Mouse (Mus musculus) intestine, embryonic 14.5 days (tissue): ENCODE results near the gene Wipf1. TPM values are rescaled to one million over a fixed set of nuclear protein-coding genes. Genes with fewer than 3 reads are reported as not detected.

Experiments
- ATAC-seq: fragments of 200-750 bp; cut with Nextera tagmentation; replicated peaks from 2 replicates; pipeline ENCODE4 v1.8.0; 2017; ENCODE audit warnings: low read depth, moderate number of reproducible peaks, moderate TSS enrichment, moderate library complexity; ENCODE audit not compliant: low FRiP score, low TSS enrichment
- DNase-seq: peaks from one replicate; pipeline ENCODE4 v3.0.0-alpha.2; 2018; ENCODE audit warnings: low spot score
- H3K27ac ChIP-seq: fragments of 300-500 bp; sonication (generic); 2 replicates; pipeline ENCODE4 v1.5.1; 2014; ENCODE audit warnings: low read depth, mild to moderate bottlenecking, control low read depth
- H3K27me3 ChIP-seq: fragments of 300-500 bp; sonication (generic); replicated peaks from 2 replicates; pipeline ENCODE4 v1.6.1; 2014; ENCODE audit warnings: low read length, control low read depth; ENCODE audit not compliant: control insufficient read depth, insufficient read depth
- H3K36me3 ChIP-seq: fragments of 300-500 bp; sonication (generic); 2 replicates; pipeline ENCODE4 v1.6.1; 2014; ENCODE audit warnings: low read length, control low read depth; ENCODE audit not compliant: control insufficient read depth, insufficient read depth
- H3K4me1 ChIP-seq: fragments of 300-500 bp; sonication (generic); replicated peaks from 2 replicates; pipeline ENCODE4 v1.6.1; 2014; ENCODE audit warnings: low read length, control low read depth, mixed read lengths; ENCODE audit not compliant: control insufficient read depth, insufficient read depth
- H3K4me2 ChIP-seq: fragments of 300-500 bp; sonication (generic); 2 replicates; pipeline ENCODE4 v1.6.1; 2014; ENCODE audit warnings: low read length
- H3K4me3 ChIP-seq: fragments of 300-500 bp; sonication (generic); 2 replicates; pipeline ENCODE4 v1.5.1; 2014; ENCODE audit warnings: low read depth, low read length, control low read depth, mixed read lengths
- H3K9ac ChIP-seq: fragments of 300-500 bp; sonication (generic); 2 replicates; pipeline ENCODE4 v1.6.1; 2014; ENCODE audit warnings: mild to moderate bottlenecking, low read length
- H3K9me3 ChIP-seq: fragments of 300-500 bp; sonication (generic); 2 replicates; pipeline ENCODE4 v1.6.1; 2016; ENCODE audit warnings: low read length, control low read depth; ENCODE audit not compliant: control insufficient read depth
- WGBS: fragments of 180-500 bp; shearing (Covaris S2); extraction: QIAGEN DNeasy Blood & Tissue Kit; methylation state at CpG from one replicate; pipeline ENCODE4 v1.1.7; 2014; 5-methylcytosine and 5-hydroxymethylcytosine counted together
- polyA plus RNA-seq: library from polyadenylated mRNA; unstranded; fragments of >200 nt; fragmentation: Nextera tagmentation; extraction: Ambion mirVana; gene quantifications from 2 replicates; pipeline ENCODE4 v1.2.1, GENCODE M21; 2014

The Wipf1 gene
- polyA plus RNA-seq, 1 experiment from 2014 or later, result 13.6 TPM

GRCm38 (mm10) chr2:73521737-73522136, 7.8 kb downstream of the Wipf1 start:
- 0 out of 2 replicates have a peak, but pooled peaks cover 2% of the 10 kb centered on the region for H3K36me3 ChIP-seq
- 0 out of 2 replicates have a peak overlapping the region, but pooled peaks have one; percentile 6 for H3K4me2 ChIP-seq
- H3K4me1 ChIP-seq, result peaks cover 24% of the 10 kb centered on the region
- no peak overlapping the region for H3K9ac ChIP-seq
- 0 out of 2 replicates have a peak overlapping the region, but pooled peaks have one; percentile 14 for H3K27ac ChIP-seq
- WGBS, result 19% methylated on average over 5 of the region's 5 CpGs
- DNase-seq (no peak), ATAC-seq (no peak)
- no peaks in the 10 kb centered on the region for H3K27me3 ChIP-seq
- H3K9me3 ChIP-seq, result no peaks in the 10 kb centered on the region
- H3K4me3 ChIP-seq, result no peak overlapping the region

DNA sequence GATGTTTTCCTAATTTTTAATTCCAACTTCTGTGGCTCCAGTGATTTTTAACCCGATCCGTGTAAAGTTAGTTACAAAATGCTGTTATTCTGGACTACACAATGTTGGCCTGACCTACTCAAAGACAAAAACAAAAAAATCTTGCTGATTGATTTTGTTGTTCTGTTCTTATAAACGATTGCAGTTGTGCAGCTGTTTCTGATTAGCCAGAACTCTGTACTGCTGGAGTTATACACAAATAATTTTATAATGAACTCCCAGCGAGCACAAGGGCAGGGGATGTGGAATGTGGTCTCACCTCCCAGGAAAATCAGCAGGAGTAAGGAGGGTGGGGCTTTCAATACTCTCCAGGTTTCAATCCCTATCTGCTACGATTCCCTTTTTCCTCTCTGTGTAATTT, 10.6 kb downstream of the Wipf1 start:
- no peak overlapping the region for H3K4me3 ChIP-seq
- no peak overlapping the region for H3K4me2 ChIP-seq
- H3K27ac ChIP-seq, result no peak overlapping the region
- H3K27me3 ChIP-seq, result no peaks in the 10 kb centered on the region
- H3K9ac ChIP-seq, result no peak overlapping the region
- 67% methylated on average over 5 of the region's 5 CpGs for WGBS
- 0 out of 2 replicates have a peak, but pooled peaks cover 3% of the 10 kb centered on the region for H3K36me3 ChIP-seq
- peaks cover 20% of the 10 kb centered on the region for H3K4me1 ChIP-seq
- H3K9me3 ChIP-seq, result no peaks in the 10 kb centered on the region
- DNase-seq (no peak), ATAC-seq (no peak)

GRCm38 (mm10) chr2:73518311-73518710, 11.2 kb downstream of the Wipf1 start:
- H3K27me3 ChIP-seq, result no peaks in the 10 kb centered on the region
- no peak for ATAC-seq
- no peak overlapping the region for H3K27ac ChIP-seq
- H3K9me3 ChIP-seq, result no peaks in the 10 kb centered on the region
- DNase-seq, result no peak
- no peak overlapping the region for H3K9ac ChIP-seq
- H3K4me3 ChIP-seq, result no peak overlapping the region
- H3K4me2 ChIP-seq, result no peak overlapping the region
- 72% methylated on average over 2 of the region's 2 CpGs for WGBS
- peaks cover 16% of the 10 kb centered on the region for H3K4me1 ChIP-seq
- H3K36me3 ChIP-seq, result 0 out of 2 replicates have a peak, but pooled peaks cover 3% of the 10 kb centered on the region

DNA sequence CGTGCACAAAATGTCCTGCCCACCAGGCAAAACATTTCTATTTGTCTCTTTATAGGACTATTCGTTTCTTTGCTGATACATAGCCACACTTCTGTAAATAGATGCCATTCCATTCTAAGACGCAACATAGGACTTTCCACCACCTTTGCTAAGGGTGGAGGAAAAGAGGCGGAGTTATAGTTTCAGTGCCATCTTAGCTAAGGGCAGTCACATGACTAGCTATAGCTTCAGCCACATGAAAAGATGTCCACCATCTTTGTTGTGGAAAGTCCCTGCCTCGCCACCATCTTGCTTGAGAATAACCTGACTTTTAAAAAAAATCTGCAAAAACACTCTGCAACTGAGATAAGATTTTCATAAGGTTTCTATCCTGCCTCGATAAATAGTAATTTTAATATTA, 15.4 kb downstream of the Wipf1 start:
- DNase-seq (no peak), ATAC-seq (no peak)
- no peak overlapping the region for H3K9ac ChIP-seq
- 0 out of 2 replicates have a peak, but pooled peaks cover 3% of the 10 kb centered on the region for H3K36me3 ChIP-seq
- H3K9me3 ChIP-seq, result no peaks in the 10 kb centered on the region
- WGBS, result 89% methylated on average over 6 of the region's 6 CpGs
- H3K4me2 ChIP-seq, result no peak overlapping the region
- peaks cover 12% of the 10 kb centered on the region; the same call in 1 of the 2 replicates for H3K4me1 ChIP-seq
- no peak overlapping the region for H3K27ac ChIP-seq
- no peaks in the 10 kb centered on the region for H3K27me3 ChIP-seq
- H3K4me3 ChIP-seq, result no peak overlapping the region

DNA sequence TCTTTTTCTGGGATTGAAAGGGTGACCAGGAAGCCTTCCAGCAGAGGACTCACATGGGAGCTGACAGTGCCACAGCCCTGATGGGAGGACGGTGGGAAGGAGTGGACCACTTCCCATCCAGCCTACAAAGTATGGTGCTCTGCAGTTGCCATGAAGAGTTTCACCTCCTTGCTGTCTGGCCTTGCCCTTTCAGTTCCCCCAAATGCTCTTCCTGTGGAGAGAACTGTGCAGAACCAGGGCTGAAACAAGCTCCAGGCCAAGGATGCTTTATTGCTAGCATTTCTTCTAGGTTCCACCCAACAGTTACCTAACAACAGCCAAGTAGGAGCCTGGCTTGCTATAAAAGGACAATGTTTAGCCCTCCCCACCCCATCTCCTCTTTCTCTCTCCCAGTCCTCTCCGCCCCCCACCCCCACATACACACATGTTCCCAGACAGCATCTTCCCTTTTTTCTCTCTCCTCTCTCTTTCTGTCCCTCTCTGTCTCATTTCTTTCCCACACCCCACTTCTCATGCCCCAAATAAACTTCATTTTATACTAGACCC, 16.3 kb downstream of the Wipf1 start:
- Histone ChIP-seq H3K36me3 (0 out of 2 replicates have a peak, but pooled peaks cover 3% of the 10 kb centered on the region), H3K4me3 (no peak overlapping the region), H3K4me2 (no peak overlapping the region), H3K4me1 (peaks cover 14% of the 10 kb centered on the region), H3K27me3 (no peaks in the 10 kb centered on the region), H3K9me3 (no peaks in the 10 kb centered on the region), H3K27ac (no peak overlapping the region), H3K9ac (no peak overlapping the region)
- no peak for ATAC-seq
- DNase-seq, result no peak
- WGBS, result 81% methylated on average over 2 of the region's 2 CpGs

GRCm38 (mm10) chr2:73512044-73512443, 17.5 kb downstream of the Wipf1 start:
- Histone ChIP-seq H3K9me3 (no peaks in the 10 kb centered on the region), H3K4me2 (no peak overlapping the region), H3K4me1 (peaks cover 13% of the 10 kb centered on the region), H3K36me3 (peaks cover 8% of the 10 kb centered on the region; the same call in 1 of the 2 replicates), H3K27me3 (no peaks in the 10 kb centered on the region), H3K9ac (no peak overlapping the region), H3K4me3 (no peak overlapping the region), H3K27ac (no peak overlapping the region)
- DNase-seq, result no peak
- WGBS, result 70% methylated on average over 3 of the region's 3 CpGs
- ATAC-seq, result no peak

DNA sequence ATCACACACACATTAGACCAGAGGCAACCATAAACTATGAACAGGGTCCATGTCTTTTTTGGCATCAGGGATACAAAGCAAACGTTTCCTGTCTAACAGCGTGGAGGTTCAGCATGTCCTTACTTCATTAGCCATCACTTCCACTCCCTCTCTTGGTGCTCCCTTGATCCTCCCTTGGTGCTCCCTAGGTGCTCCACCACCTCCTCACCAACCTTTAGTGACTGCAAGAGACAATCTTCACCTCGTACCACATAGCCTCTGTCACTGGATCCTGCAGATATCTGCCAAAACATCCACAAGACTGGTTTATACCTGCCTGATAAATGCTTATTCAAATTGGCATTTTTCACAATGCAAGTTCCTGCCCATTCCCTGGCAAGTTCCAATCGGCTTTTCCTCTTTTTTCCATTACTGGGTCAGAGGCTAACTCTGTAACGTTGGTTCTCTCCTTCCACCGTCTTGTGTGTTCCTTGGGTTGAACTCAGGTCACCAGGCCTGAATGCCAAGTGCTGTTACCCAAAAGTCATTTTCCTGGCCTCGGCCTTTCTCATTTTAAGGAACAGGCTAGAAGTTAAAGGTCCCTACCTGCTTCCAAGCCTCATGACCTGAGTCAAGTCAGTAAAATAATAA, 18.7 kb downstream of the Wipf1 start:
- H3K9ac ChIP-seq, result no peak overlapping the region
- H3K4me2 ChIP-seq, result no peak overlapping the region
- H3K36me3 ChIP-seq, result peaks cover 5% of the 10 kb centered on the region; the same call in 1 of the 2 replicates
- H3K4me1 ChIP-seq, result peaks cover 13% of the 10 kb centered on the region
- H3K4me3 ChIP-seq, result no peak overlapping the region
- H3K27ac ChIP-seq, result no peak overlapping the region
- no peak for DNase-seq
- 78% methylated on average over 7 of the region's 7 CpGs for WGBS
- no peaks in the 10 kb centered on the region for H3K9me3 ChIP-seq
- no peaks in the 10 kb centered on the region for H3K27me3 ChIP-seq
- ATAC-seq, result no peak

DNA sequence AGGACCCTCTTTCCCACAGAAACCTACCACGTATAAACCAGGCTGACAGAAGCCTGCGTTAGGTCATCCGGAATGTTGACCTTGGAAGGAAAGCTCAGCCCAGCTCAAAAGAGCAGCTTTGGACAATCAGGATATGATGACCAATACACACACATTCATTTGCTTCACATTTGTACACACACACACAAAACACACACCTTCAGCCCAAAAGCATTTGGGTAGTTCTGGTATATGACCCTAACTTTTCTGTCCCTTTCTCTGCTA, 19.6 kb downstream of the Wipf1 start:
- no peak overlapping the region for H3K27ac ChIP-seq
- H3K4me3 ChIP-seq, result no peak overlapping the region
- no peak overlapping the region for H3K9ac ChIP-seq
- no peaks in the 10 kb centered on the region for H3K27me3 ChIP-seq
- peaks cover 5% of the 10 kb centered on the region; the same call in 1 of the 2 replicates for H3K36me3 ChIP-seq
- H3K4me2 ChIP-seq, result no peak overlapping the region
- no peak for ATAC-seq
- no peak for DNase-seq
- no peaks in the 10 kb centered on the region for H3K9me3 ChIP-seq
- WGBS, result 75% methylated on average over 3 of the region's 3 CpGs
- H3K4me1 ChIP-seq, result peaks cover 16% of the 10 kb centered on the region
